Mouse (Mus musculus) liver, embryonic 14.5 days (tissue): ENCODE results near the gene Mapk7. TPM values are rescaled to one million over a fixed set of nuclear protein-coding genes. Genes with fewer than 3 reads are reported as not detected.

ENCODE experiments used
- ATAC-seq: fragments of 200-750 bp; cut with Nextera tagmentation; 2 replicates; pipeline ENCODE4 v1.8.0; 2017; ENCODE audit warnings: moderate number of reproducible peaks, mild to moderate bottlenecking, moderate library complexity; ENCODE audit not compliant: insufficient read depth
- DNase-seq, 3 experiments: peaks; one replicate each; pipeline ENCODE4 v3.0.0-alpha.2; 2012 to 2013; ENCODE audit warnings: low read depth in 3 of 3, low spot score in 3 of 3
- H3K27ac ChIP-seq: fragments of 300-500 bp; sonication (generic); 2 replicates; pipeline ENCODE4 v1.5.1; 2014; ENCODE audit warnings: moderate library complexity, mild to moderate bottlenecking, control low read depth, inconsistent platforms
- H3K27me3 ChIP-seq: fragments of 300-500 bp; sonication (generic); 2 replicates; pipeline ENCODE4 v1.6.1; 2014; ENCODE audit warnings: mild to moderate bottlenecking, low read length, moderate library complexity; ENCODE audit not compliant: control insufficient read depth, insufficient read depth
- H3K36me3 ChIP-seq: fragments of 300-500 bp; sonication (generic); replicated peaks from 2 replicates; pipeline ENCODE4 v1.6.1; 2014; ENCODE audit warnings: low read depth; ENCODE audit not compliant: control insufficient read depth, insufficient read depth
- H3K4me1 ChIP-seq, 2 experiments: fragments of 200-500 bp in 1 of 2; fragments of 300-500 bp in 1 of 2; sonication (generic) in 1 of 2; replicated peaks; 2 replicates each; pipeline ENCODE4 v1.6.1; 2012 to 2014; ENCODE audit warnings: antibody characterized with exemption in 1 of 2, inconsistent platforms in 1 of 2, low read length in 1 of 2; ENCODE audit not compliant: control insufficient read depth in 2 of 2, insufficient read depth in 2 of 2
- H3K4me2 ChIP-seq: fragments of 300-500 bp; sonication (generic); 2 replicates; pipeline ENCODE4 v1.6.1; 2014; ENCODE audit warnings: low read depth, mild to moderate bottlenecking, control low read depth, moderate library complexity
- H3K4me3 ChIP-seq, 2 experiments: fragments of 200-500 bp in 1 of 2; fragments of 300-500 bp in 1 of 2; sonication (generic) in 1 of 2; 2 replicates each; pipeline ENCODE4 v1.5.1; 2012 to 2014; ENCODE audit warnings: low read depth in 2 of 2, low read length in 2 of 2, mild to moderate bottlenecking in 2 of 2, control low read depth in 1 of 2, inconsistent platforms in 1 of 2, moderate library complexity in 1 of 2; ENCODE audit not compliant: insufficient read depth in 1 of 2
- H3K9ac ChIP-seq: fragments of 300-500 bp; sonication (generic); replicated peaks from 2 replicates; pipeline ENCODE4 v1.6.1; 2014; ENCODE audit warnings: mild to moderate bottlenecking, control low read depth, moderate library complexity
- H3K9me3 ChIP-seq: fragments of 300-500 bp; sonication (generic); 2 replicates; pipeline ENCODE4 v1.6.1; 2016; ENCODE audit warnings: low read length, mixed read lengths; ENCODE audit not compliant: control insufficient read depth
- CTCF ChIP-seq: IDR thresholded peaks from 2 replicates; pipeline ENCODE4 v1.5.1; 2016; ENCODE audit warnings: antibody characterized with exemption, low read depth, control low read depth
- EP300 ChIP-seq: IDR thresholded peaks from 2 replicates; pipeline ENCODE4 v1.6.1; 2016; ENCODE audit warnings: antibody characterized with exemption, low read depth
- WGBS: fragments of 180-500 bp; shearing (Covaris S2); extraction: QIAGEN DNeasy Blood & Tissue Kit; methylation state at CpG from one replicate; pipeline ENCODE4 v1.1.7; 2014; ENCODE audit not compliant: insufficient replicate concordance; 5-methylcytosine and 5-hydroxymethylcytosine counted together
- polyA plus RNA-seq, 2 experiments: library from polyadenylated mRNA; depleted of rRNA in 1 of 2; stranded (reverse) in 1 of 2; unstranded in 1 of 2; fragments of >200 nt; fragmentation: Nextera tagmentation in 1 of 2; extraction: Ambion mirVana in 1 of 2; gene quantifications; 2 replicates each; pipeline versions ENCODE4 v1.2.1 to v1.2.3; 2012 to 2014

The Mapk7 gene
- polyA plus RNA-seq (2012; rRNA removed) (6.4 and 6.9 TPM in 2 replicates), polyA plus RNA-seq (2014; fragmentation: Nextera tagmentation; extraction: Ambion mirVana) (4.8 TPM in 2 replicates)

DNA sequence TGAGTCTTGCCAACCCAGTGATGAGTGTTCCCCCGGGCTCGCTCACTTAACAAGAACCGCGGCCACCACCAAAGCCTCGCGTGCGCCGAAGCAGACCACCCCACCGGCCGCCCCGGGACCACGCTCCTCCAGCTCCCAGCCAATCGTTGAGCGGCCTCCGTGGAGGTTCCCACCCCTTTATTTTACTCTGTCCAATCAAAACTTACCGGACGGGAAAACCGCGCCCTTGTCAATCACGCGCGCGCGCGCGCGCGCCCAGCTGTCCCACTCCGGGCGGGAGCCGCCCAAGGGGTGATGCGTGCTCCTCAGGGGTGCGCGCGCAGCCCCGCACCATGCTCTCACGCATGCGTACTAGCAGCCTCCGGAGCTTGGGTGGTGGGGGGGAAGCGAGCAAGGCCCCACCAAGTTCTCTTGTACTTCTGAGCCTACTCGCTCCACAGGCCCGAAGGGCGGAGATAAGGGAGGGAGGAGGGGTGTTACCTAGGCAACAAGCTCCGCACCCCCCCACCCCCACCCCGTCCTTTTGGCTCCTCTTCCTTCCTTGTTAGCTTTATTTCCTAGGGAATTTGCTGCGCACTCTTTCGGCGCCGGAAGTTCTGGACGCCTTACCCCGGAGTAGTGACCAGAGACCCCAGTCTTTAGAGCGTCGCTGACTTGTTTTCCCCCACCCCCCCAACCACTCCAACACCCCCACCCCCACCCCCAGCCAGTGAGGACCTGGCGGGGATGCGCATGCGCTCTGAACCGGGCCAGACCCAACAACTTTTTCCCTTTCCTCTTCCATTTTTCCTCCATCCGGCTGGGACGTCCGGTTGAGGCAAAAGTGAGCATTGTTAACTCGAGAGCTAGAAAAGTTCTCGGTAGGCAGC is at the start of gene Mapk7:
Gene Mapk7 (minus strand): TSS at position 278 of the 869 bp plus-strand sequence.
- peak within 1 kb of the TSS; percentile 6; the same call in 1 of the 2 replicates for H3K27ac ChIP-seq
- peak within 1 kb of the TSS; percentile 94 for H3K4me2 ChIP-seq
- no peaks in the 10 kb centered on the region for H3K36me3 ChIP-seq
- no peaks in the 10 kb centered on the region for H3K9me3 ChIP-seq
- peak; percentile 95 to 96 (median 95) for DNase-seq
- under 1% methylated on average over 62 of the region's 62 CpGs for WGBS
- H3K9ac ChIP-seq = peak within 1 kb of the TSS; percentile 78
- peak within 1 kb of the TSS; percentile 74 to 84 for H3K4me3 ChIP-seq
- no peaks in the 10 kb centered on the region for H3K27me3 ChIP-seq
- ATAC-seq = peak; percentile 97
- peaks cover 0 to 12% of the 10 kb centered on the region in 2 experiments; a peak in 3 of 4 replicates for H3K4me1 ChIP-seq
- TF ChIP-seq EP300 (no peak), CTCF (no peak)

- Histone ChIP-seq H3K9ac (no peak overlapping the region), H3K4me2 (no peak overlapping the region), H3K9me3 (no peaks in the 10 kb centered on the region), H3K27me3 (no peaks in the 10 kb centered on the region), H3K4me1 (no peaks in the 10 kb centered on the region), H3K36me3 (no peaks in the 10 kb centered on the region), H3K4me3 (no peak overlapping the region), H3K27ac (no peak overlapping the region)
- TF ChIP-seq CTCF (no peak), EP300 (no peak)
- 46% methylated on average over 2 of the region's 2 CpGs for WGBS
- no peak for DNase-seq
- ATAC-seq = no peak
Measured at GRCm38 (mm10) chr11:61541106-61541505, 46.9 kb upstream of the Mapk7 start.

DNA sequence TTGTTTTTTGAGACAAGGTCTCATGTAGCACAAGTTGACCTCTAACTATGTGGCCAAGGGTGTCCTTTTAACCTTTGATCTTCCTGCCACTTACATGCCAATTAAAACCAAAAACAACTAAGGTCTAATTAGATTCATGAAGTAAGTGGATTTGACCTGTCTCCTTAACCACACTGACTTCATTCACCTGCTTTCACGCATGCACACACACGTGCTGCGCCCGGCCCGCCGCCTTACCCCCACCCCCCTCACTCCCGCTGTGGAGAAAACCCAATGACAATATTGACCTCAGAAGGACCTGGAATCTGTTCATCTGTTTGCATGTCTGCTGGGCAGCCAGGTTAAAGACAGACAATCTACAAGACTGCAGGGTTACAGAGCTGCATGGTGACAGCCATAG is 46.4 kb upstream of the Mapk7 start:
- ATAC-seq (no peak), DNase-seq (no peak)
- no peak overlapping the region for H3K4me2 ChIP-seq
- TF ChIP-seq CTCF = no peak
- TF ChIP-seq EP300 = no peak
- WGBS = 77% methylated on average over 7 of the region's 7 CpGs
- no peaks in the 10 kb centered on the region for H3K4me1 ChIP-seq
- H3K4me3 ChIP-seq = no peak overlapping the region
- H3K9me3 ChIP-seq = no peaks in the 10 kb centered on the region
- no peaks in the 10 kb centered on the region for H3K27me3 ChIP-seq
- H3K36me3 ChIP-seq = no peaks in the 10 kb centered on the region
- no peak overlapping the region for H3K27ac ChIP-seq
- H3K9ac ChIP-seq = no peak overlapping the region

DNA sequence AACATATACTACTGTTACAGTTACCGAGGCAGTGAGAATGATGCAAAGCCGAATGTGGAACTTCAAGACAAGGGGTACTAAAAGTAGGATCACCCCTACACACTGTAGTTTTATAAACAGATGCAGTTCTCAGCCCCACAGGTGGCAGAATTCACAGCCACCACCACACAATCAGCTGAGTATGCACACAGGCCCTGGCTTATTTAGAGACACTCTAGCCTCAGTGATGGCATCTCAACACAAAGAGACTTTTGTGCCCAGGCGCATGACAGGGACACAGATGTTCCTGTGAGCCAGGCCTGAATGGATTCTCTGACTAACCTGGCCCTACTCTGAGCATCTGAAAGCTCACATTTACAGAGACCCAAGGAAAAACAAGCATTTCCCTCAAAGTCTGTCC is 43.2 kb upstream of the Mapk7 start:
- no peaks in the 10 kb centered on the region for H3K36me3 ChIP-seq
- no peak overlapping the region for H3K4me3 ChIP-seq
- no peak overlapping the region for H3K27ac ChIP-seq
- TF ChIP-seq CTCF (no peak), EP300 (no peak)
- WGBS = 70% methylated on average over 3 of the region's 3 CpGs
- no peaks in the 10 kb centered on the region for H3K4me1 ChIP-seq
- ATAC-seq (no peak), DNase-seq (no peak)
- H3K4me2 ChIP-seq = no peak overlapping the region
- no peaks in the 10 kb centered on the region for H3K27me3 ChIP-seq
- no peak overlapping the region for H3K9ac ChIP-seq
- H3K9me3 ChIP-seq = no peaks in the 10 kb centered on the region

DNA sequence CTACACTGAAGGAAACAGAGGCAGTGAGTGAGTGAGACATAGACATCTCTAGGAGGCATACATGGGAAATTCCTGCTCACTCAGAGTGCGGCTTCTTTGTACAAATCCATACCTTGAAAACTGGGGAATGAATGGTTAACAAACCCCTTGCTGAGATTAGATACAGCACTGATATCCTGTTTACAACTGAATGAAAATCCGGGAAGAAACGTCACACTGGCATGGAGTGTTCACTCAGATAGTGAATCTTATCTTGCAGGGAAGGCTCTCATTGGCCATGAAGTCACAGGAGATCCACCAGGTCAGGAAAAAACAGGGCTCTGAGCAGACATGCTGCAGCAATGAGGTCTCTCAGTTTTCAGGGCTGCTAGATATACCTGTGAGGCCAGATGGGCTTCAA is 42.7 kb upstream of the Mapk7 start:
- WGBS = 26% methylated on average over 3 of the region's 3 CpGs
- no peak for TF ChIP-seq EP300
- TF ChIP-seq CTCF = no peak
- Histone ChIP-seq H3K4me1 (no peaks in the 10 kb centered on the region), H3K9ac (no peak overlapping the region), H3K36me3 (no peaks in the 10 kb centered on the region), H3K27ac (no peak overlapping the region), H3K4me2 (no peak overlapping the region), H3K4me3 (no peak overlapping the region), H3K9me3 (no peaks in the 10 kb centered on the region), H3K27me3 (no peaks in the 10 kb centered on the region)
- ATAC-seq (no peak), DNase-seq (no peak)
